Mouse (Mus musculus): Measurements from ENCODE around the gene C1s1.

DNA sequence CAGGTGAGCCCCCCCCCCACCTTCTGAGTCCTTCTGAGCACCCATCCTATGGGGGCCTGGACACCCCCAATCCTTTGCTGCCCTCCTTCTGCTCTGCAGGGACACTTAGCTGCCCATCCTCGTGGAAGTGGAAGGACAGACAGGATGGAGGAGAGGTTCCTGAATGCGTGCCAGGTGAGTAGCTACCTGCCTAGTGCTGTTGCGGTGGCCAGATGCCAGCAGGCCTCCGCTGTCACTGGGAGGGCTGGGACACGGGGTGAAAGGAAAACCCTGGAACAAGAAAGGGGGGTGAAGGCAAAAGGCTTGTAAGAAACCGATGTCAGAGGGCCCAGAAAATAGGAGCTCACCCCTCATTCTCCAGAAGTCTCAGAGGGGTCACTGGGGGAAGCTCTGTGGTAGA, 35.2 kb downstream of the C1s1 start:
- TF ChIP-seq CTCF (IDR thresholded peaks at IDR 0.05; ENCODE audit: borderline replicate concordance, insufficient read depth, low read length) (no peak), POLR2A (IDR thresholded peaks at IDR 0.05; ENCODE audit: low read depth, low read length) (no peak)
